Mouse (Mus musculus) olfactory bulb, adult 2 months (tissue): ENCODE measurements around the gene Tmem33.

ENCODE experiments used
- CTCF ChIP-seq: fragments of 200-500 bp; IDR thresholded peaks from 2 replicates; pipeline ENCODE4 v1.5.1; 2012; ENCODE audit warnings: low read depth, mild to moderate bottlenecking, low read length, moderate library complexity; ENCODE audit not compliant: insufficient read depth
- POLR2A ChIP-seq: fragments of 200-500 bp; IDR thresholded peaks from 2 replicates; pipeline ENCODE4 v1.6.1; 2012; ENCODE audit warnings: mild to moderate bottlenecking, low read depth, low read length, moderate library complexity; ENCODE audit not compliant: insufficient read depth

DNA sequence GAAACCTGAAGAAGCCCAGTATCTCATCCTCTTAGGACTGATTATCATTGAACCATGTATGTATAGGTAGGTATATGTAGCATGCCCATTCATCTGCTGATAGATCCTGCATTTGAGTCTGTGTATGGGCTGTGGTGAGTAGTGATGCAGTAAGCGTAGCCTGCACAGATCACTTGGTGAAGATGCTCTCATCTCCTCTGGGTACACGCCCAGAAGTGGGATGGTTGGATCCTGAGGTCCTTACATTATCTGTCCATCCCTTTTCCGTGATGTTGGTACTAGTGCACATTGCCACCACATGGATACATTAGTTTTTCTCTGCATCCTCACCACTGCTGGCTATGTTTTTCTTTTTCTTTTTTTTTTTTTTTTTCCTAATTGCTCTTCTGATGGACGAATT is 19.5 kb downstream of the Tmem33 start:
- TF ChIP-seq POLR2A (no peak), CTCF (no peak)
